Mouse (Mus musculus): ENCODE results near the gene F3.

- TF ChIP-seq POLR2A (IDR thresholded peaks at IDR 0.05; ENCODE audit: borderline replicate concordance, low read depth, low read length) (no peak), CTCF (IDR thresholded peaks at IDR 0.05; ENCODE audit: low read depth, low read length) (no peak)
Observed at GRCm38 (mm10) chr3:121703155-121703879, 20.0 kb upstream of the F3 start.

All from bone marrow macrophage, adult 2 months (primary cell).